Mouse (Mus musculus): ENCODE results near the gene Defb36.

GRCm38 (mm10) chr2:152616470-152616869, 12.3 kb downstream of the Defb36 start:
- no peak for TF ChIP-seq CTCF (IDR thresholded peaks at IDR 0.05; ENCODE audit: borderline replicate concordance, insufficient read depth, low read depth, low read length)
- TF ChIP-seq POLR2A (IDR thresholded peaks at IDR 0.05; ENCODE audit: borderline replicate concordance, insufficient read depth, low read length) = no peak

Data from cerebellum, adult 2 months (tissue).